Mouse (Mus musculus) liver, embryonic 16.5 days (tissue): ENCODE results near the gene Xkrx. TPM values are rescaled to one million over a fixed set of nuclear protein-coding genes. Genes with fewer than 3 reads are reported as not detected.

ENCODE experiments used
- ATAC-seq: fragments of 200-750 bp; cut with Nextera tagmentation; 2 replicates; pipeline ENCODE4 v1.8.0; 2017; ENCODE audit warnings: low read depth, mild to moderate bottlenecking, moderate number of reproducible peaks, moderate library complexity
- H3K27ac ChIP-seq: fragments of 300-500 bp; sonication (generic); 2 replicates; pipeline ENCODE4 v1.5.1; 2014; ENCODE audit warnings: mild to moderate bottlenecking, low read length
- H3K27me3 ChIP-seq: fragments of 300-500 bp; sonication (generic); 2 replicates; pipeline ENCODE4 v1.6.1; 2014; ENCODE audit warnings: low read depth, low read length, mixed read lengths; ENCODE audit not compliant: control insufficient read depth, insufficient read depth
- H3K36me3 ChIP-seq: fragments of 300-500 bp; sonication (generic); 2 replicates; pipeline ENCODE4 v1.6.1; 2014; ENCODE audit warnings: mild to moderate bottlenecking; ENCODE audit not compliant: control insufficient read depth, insufficient read depth
- H3K4me1 ChIP-seq: fragments of 300-500 bp; sonication (generic); 2 replicates; pipeline ENCODE4 v1.6.1; 2014; ENCODE audit warnings: low read depth, low read length, mixed read lengths; ENCODE audit not compliant: control insufficient read depth
- H3K4me2 ChIP-seq: fragments of 300-500 bp; sonication (generic); 2 replicates; pipeline ENCODE4 v1.6.1; 2014; ENCODE audit warnings: low read depth, low read length, mixed read lengths
- H3K4me3 ChIP-seq: fragments of 300-500 bp; sonication (generic); 2 replicates; pipeline ENCODE4 v1.5.1; 2014; ENCODE audit warnings: low read depth, mild to moderate bottlenecking, low read length
- H3K9ac ChIP-seq: fragments of 300-500 bp; sonication (generic); 2 replicates; pipeline ENCODE4 v1.6.1; 2014; ENCODE audit warnings: low read depth, low read length
- H3K9me3 ChIP-seq: fragments of 300-500 bp; sonication (generic); replicated peaks from 2 replicates; pipeline ENCODE4 v1.6.1; 2016; ENCODE audit warnings: low read length; ENCODE audit not compliant: control insufficient read depth
- WGBS: fragments of 180-500 bp; shearing (Covaris S2); extraction: QIAGEN DNeasy Blood & Tissue Kit; methylation state at CpG from one replicate; pipeline ENCODE4 v1.1.7; 2014; ENCODE audit not compliant: insufficient replicate concordance; 5-methylcytosine and 5-hydroxymethylcytosine counted together
- polyA plus RNA-seq: library from polyadenylated mRNA; unstranded; fragments of >200 nt; fragmentation: Nextera tagmentation; extraction: Ambion mirVana; gene quantifications from 2 replicates; pipeline ENCODE4 v1.2.1, GENCODE M21; 2015

Gene Xkrx
- polyA plus RNA-seq, 1 experiment from 2014 or later = not detected

DNA sequence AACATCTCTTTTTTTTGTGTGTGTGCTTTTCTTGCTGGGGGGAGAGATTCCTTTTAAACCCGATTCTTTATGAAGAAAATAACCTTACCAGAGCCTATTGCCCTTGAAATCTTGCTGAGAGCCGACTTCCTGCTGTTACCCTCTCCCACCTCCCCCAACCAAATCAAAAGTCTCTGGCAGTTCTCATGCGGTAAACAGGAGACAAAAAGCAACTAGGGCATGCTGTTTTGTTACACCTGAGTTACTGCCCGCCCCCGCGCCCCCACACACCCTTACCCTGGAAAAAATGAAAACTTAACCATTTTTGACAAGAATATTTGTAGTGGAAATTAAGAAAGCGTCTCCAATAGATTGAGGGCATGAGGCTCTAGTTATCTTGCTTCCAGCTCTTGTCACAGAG is 3.7 kb downstream of the Xkrx start:
- Histone ChIP-seq H3K4me1 (no peaks in the 10 kb centered on the region), H3K4me3 (no peak overlapping the region), H3K36me3 (no peaks in the 10 kb centered on the region), H3K9me3 (no peaks in the 10 kb centered on the region), H3K27ac (no peak overlapping the region), H3K4me2 (no peak overlapping the region), H3K9ac (no peak overlapping the region), H3K27me3 (no peaks in the 10 kb centered on the region; the same call in 1 of the 2 replicates)
- ATAC-seq = no peak
- 28% methylated on average over 7 of the region's 7 CpGs for WGBS

DNA sequence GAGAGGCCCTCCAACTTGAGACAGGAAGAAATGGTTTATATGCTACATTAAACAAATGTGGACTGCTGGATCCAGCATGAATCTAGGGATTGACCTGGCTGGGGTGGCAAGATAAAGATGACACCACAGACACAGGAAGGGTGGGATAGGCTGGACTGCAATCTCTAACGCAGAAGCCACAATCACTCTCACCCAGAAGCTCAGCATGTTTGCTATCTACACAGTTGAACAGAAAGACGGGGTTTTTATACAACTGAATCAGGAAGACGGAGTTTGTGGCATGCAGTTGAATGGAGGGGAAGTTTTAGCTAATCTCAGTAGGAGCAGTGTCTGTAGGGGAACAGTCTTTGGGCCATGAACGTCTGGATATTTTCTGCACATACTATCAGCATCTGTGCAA is 19.9 kb downstream of the Xkrx start:
- WGBS = 33% methylated on average over 4 of the region's 4 CpGs
- Histone ChIP-seq H3K27me3 (no peaks in the 10 kb centered on the region), H3K9me3 (no peaks in the 10 kb centered on the region), H3K27ac (no peak overlapping the region), H3K4me1 (no peaks in the 10 kb centered on the region), H3K36me3 (no peaks in the 10 kb centered on the region), H3K4me2 (no peak overlapping the region), H3K9ac (no peak overlapping the region), H3K4me3 (no peak overlapping the region)
- no peak for ATAC-seq

DNA sequence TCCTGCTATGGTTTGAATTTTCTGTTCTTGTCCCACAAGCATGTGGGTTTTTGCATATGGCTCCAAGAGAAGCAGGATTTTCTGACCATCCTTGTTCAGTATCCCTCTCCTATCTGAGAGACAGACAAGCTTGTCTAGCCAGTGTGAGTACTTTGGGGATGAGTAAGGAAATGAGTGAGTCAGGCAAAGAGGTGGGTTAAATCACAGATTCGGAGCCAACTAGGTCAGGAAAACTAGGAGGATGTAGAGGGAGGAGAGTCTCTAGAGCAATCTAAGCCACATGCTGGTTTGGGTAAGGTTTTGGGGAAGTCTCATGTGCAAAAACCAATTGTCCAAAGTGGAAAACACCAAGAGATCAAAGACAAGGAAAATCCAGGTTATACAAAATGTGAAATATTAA is 20.3 kb downstream of the Xkrx start:
- no peak for ATAC-seq
- Histone ChIP-seq H3K36me3 (no peaks in the 10 kb centered on the region), H3K9ac (no peak overlapping the region), H3K27me3 (no peaks in the 10 kb centered on the region), H3K27ac (no peak overlapping the region), H3K4me2 (no peak overlapping the region), H3K4me3 (no peak overlapping the region), H3K9me3 (no peaks in the 10 kb centered on the region), H3K4me1 (no peaks in the 10 kb centered on the region)
- WGBS = 39% methylated on average over 1 of the region's 1 CpGs

DNA sequence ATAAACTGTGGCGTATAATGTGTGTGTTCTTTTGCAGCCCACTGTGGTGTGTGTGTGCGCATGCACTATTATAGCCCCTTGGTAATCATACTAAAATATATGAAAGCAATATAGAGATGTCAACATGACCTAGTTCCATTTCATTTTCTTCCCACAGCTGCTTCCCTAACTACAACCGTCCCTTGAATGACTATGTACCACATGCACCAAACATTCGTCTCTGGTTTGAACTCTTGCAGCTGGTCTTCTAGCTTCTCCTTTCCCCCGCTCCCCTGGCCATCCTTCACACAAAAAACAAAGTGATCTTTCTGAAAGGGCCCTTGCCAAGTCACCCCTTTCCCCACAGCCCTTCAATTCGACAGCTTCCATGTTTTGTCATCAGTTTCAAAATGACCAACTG is 21.9 kb downstream of the Xkrx start:
- ATAC-seq = no peak
- WGBS = 55% methylated on average over 6 of the region's 6 CpGs
- Histone ChIP-seq H3K27me3 (no peaks in the 10 kb centered on the region), H3K4me2 (no peak overlapping the region), H3K36me3 (no peaks in the 10 kb centered on the region), H3K4me3 (no peak overlapping the region), H3K9me3 (no peaks in the 10 kb centered on the region), H3K9ac (no peak overlapping the region), H3K4me1 (no peaks in the 10 kb centered on the region), H3K27ac (no peak overlapping the region)

DNA sequence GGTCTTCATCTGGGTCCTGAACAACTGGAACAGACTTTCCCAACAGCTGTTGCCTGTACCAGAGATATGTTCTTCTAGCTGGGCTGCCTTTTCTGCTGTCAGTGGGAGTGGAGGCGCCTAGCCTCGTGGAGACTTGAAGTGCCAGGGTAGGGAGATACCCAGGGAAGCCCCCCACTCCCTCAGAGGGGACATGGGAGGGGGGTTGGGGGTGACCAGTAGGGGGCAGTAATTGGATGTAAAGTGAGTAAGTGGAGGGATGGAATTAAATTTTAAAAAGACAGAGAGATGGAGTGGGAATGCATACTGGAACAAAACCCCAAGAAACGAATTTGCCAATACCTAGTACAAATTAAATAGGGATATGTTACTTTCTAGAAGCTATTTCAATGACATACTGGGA is 28.1 kb downstream of the Xkrx start:
- 36% methylated on average over 3 of the region's 3 CpGs for WGBS
- H3K27ac ChIP-seq = no peak overlapping the region
- H3K36me3 ChIP-seq = no peaks in the 10 kb centered on the region
- H3K9ac ChIP-seq = no peak overlapping the region
- no peaks in the 10 kb centered on the region for H3K9me3 ChIP-seq
- ATAC-seq = no peak
- no peaks in the 10 kb centered on the region for H3K4me1 ChIP-seq
- no peak overlapping the region for H3K4me3 ChIP-seq
- no peaks in the 10 kb centered on the region for H3K27me3 ChIP-seq
- H3K4me2 ChIP-seq = no peak overlapping the region

DNA sequence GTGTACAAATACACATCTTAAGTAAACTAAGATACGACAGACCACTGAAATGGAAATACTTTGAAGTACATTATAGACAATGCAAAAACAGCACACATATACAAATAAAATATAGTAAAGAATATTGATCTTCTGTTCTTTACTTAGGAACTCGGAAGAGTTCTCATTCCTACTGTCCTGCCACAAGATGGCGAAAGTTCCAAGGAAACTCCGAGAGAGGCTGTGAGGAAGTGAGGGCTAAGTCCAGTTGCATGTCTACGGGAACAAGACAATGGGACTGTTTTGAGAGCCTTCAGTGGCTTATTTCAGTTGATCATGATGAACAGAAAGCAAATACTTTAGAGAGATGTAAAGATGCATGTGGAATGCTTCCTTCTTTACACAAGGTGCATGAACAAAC is 29.6 kb downstream of the Xkrx start:
- ATAC-seq = no peak
- Histone ChIP-seq H3K4me2 (no peak overlapping the region), H3K36me3 (no peaks in the 10 kb centered on the region), H3K9me3 (no peaks in the 10 kb centered on the region), H3K9ac (no peak overlapping the region), H3K27ac (no peak overlapping the region), H3K27me3 (no peaks in the 10 kb centered on the region), H3K4me1 (no peaks in the 10 kb centered on the region), H3K4me3 (no peak overlapping the region)
- 33% methylated on average over 5 of the region's 5 CpGs for WGBS

DNA sequence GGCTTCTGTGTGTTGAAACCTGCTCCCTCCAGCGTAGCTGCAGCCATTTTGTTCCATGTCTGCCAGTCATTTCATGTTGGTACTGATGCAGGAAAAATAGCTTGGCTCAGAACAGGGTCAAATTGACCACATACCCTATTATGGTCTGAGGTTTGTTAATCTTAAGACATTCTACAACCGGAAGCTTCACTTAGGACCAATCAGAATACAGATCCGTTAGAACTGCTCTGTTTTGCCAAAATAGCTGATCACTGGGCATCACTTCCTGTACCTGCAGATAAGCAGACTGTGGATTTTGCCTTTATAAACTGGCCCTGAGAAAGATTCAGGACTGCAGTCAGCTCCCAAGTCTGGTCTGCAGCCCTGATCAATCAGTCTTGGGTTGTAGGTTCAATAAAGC is 33.3 kb downstream of the Xkrx start:
- no peak overlapping the region for H3K4me2 ChIP-seq
- ATAC-seq = no peak
- H3K9me3 ChIP-seq = no peaks in the 10 kb centered on the region
- no peaks in the 10 kb centered on the region for H3K4me1 ChIP-seq
- no peak overlapping the region for H3K27ac ChIP-seq
- H3K27me3 ChIP-seq = no peaks in the 10 kb centered on the region
- H3K4me3 ChIP-seq = no peak overlapping the region
- H3K36me3 ChIP-seq = no peaks in the 10 kb centered on the region
- 52% methylated on average over 3 of the region's 3 CpGs for WGBS
- H3K9ac ChIP-seq = no peak overlapping the region

DNA sequence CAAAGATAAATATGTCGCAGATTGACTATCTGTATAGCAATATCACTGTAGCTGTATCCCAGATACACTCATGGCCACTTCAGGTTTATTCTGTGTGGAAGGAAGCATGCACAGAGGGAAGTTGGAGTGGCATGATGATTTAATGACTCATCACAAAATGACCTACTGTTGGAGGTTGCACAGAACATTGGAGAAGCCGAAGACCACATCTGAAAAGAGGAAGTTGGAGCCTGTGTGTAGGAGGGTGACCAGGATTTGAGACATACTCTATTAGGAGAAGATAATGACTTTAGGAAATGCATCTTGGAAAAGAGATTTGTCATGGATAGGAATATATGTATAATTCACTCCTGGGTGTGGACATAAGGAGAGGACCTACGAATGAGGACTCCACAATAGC is 45.5 kb downstream of the Xkrx start:
- H3K4me2 ChIP-seq = no peak overlapping the region
- H3K27me3 ChIP-seq = no peaks in the 10 kb centered on the region
- 28% methylated on average over 3 of the region's 3 CpGs for WGBS
- no peak for ATAC-seq
- H3K4me1 ChIP-seq = no peaks in the 10 kb centered on the region
- no peak overlapping the region for H3K4me3 ChIP-seq
- no peaks in the 10 kb centered on the region for H3K36me3 ChIP-seq
- H3K9me3 ChIP-seq = no peaks in the 10 kb centered on the region
- no peak overlapping the region for H3K9ac ChIP-seq
- no peak overlapping the region for H3K27ac ChIP-seq

DNA sequence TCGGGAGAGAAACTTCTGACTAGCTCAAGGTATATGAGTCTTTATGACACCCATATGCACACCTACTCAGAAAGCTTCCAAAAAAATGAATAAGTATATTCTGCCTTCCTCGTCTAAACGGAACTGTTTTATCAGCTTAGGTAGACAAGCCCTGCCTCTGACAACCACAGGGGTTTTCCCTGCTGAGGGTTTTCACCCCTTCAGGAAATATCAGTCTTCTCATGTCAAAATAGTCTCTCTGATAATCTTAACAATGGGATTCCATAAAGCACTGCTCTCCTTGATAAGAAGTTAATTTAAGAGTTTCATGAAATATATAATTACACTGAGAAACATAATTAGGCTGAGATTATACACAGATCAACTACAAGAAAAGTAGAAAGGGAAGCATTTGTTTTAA is 50.1 kb downstream of the Xkrx start:
- no peak overlapping the region for H3K4me2 ChIP-seq
- H3K4me1 ChIP-seq = no peaks in the 10 kb centered on the region
- 23% methylated on average over 3 of the region's 3 CpGs for WGBS
- H3K27ac ChIP-seq = no peak overlapping the region
- H3K4me3 ChIP-seq = no peak overlapping the region
- no peaks in the 10 kb centered on the region for H3K27me3 ChIP-seq
- no peak overlapping the region for H3K9ac ChIP-seq
- H3K36me3 ChIP-seq = no peaks in the 10 kb centered on the region
- no peaks in the 10 kb centered on the region for H3K9me3 ChIP-seq
- no peak for ATAC-seq

DNA sequence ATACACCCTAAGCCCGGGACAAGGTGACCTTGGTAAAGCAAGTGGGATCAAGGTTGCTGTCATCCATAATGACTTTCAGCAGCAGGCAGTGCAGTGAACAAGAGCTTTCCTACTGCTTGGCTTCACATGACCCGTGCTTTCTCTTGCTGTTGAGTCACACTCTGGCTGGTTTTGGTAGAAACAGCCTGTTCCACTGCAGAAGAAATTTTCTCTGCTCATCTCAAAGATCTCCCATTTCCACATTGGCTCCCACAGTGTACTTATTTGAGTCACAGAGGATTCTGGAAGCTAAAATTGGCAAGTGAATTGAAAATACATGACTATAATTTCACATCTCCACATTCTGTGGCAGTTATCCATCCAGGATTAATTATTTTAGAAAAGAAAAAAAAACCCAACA is 59.2 kb downstream of the Xkrx start:
- no peaks in the 10 kb centered on the region for H3K36me3 ChIP-seq
- no peak overlapping the region for H3K4me3 ChIP-seq
- no peaks in the 10 kb centered on the region for H3K9me3 ChIP-seq
- 39% methylated on average over 2 of the region's 2 CpGs for WGBS
- no peak for ATAC-seq
- no peak overlapping the region for H3K9ac ChIP-seq
- H3K27me3 ChIP-seq = no peaks in the 10 kb centered on the region
- no peak overlapping the region for H3K27ac ChIP-seq
- H3K4me2 ChIP-seq = no peak overlapping the region
- H3K4me1 ChIP-seq = no peaks in the 10 kb centered on the region
